Mouse (Mus musculus) kidney, postnatal 10 days (tissue): ENCODE results near the gene Ppp1r16b.

Experiments
- DNase-seq: peaks from one replicate; pipeline ENCODE4 v3.0.0; 2021; ENCODE audit warnings: mixed read lengths

Gene Ppp1r16b

GRCm38 (mm10) chr2:158669199-158670195 is 4.3 kb downstream of the Ppp1r16b start:
- no peak for DNase-seq

- peak; percentile 59 for DNase-seq
Measured at GRCm38 (mm10) chr2:158670571-158670970, 5.4 kb downstream of the Ppp1r16b start.

GRCm38 (mm10) chr2:158672829-158673228 is 7.6 kb downstream of the Ppp1r16b start:
- DNase-seq, result peak; percentile 83

GRCm38 (mm10) chr2:158673493-158673892 is 8.3 kb downstream of the Ppp1r16b start:
- DNase-seq, result no peak

GRCm38 (mm10) chr2:158674131-158674530 is 8.9 kb downstream of the Ppp1r16b start:
- no peak for DNase-seq

GRCm38 (mm10) chr2:158674759-158675158 is 9.6 kb downstream of the Ppp1r16b start:
- DNase-seq, result no peak

- no peak for DNase-seq
Measured at GRCm38 (mm10) chr2:158675161-158675560, 10.0 kb downstream of the Ppp1r16b start.

GRCm38 (mm10) chr2:158675907-158676533 is 10.8 kb downstream of the Ppp1r16b start:
- no peak for DNase-seq

- no peak for DNase-seq
Measured at GRCm38 (mm10) chr2:158677946-158678345, 12.7 kb downstream of the Ppp1r16b start.

- DNase-seq, result no peak
Measured at GRCm38 (mm10) chr2:158679091-158679490, 13.9 kb downstream of the Ppp1r16b start.

GRCm38 (mm10) chr2:158680357-158680889 is 15.2 kb downstream of the Ppp1r16b start:
- no peak for DNase-seq

- DNase-seq, result no peak
Measured at GRCm38 (mm10) chr2:158681714-158682113, 16.5 kb downstream of the Ppp1r16b start.

GRCm38 (mm10) chr2:158682344-158683037 is 17.3 kb downstream of the Ppp1r16b start:
- no peak for DNase-seq

GRCm38 (mm10) chr2:158683038-158683413 is 17.8 kb downstream of the Ppp1r16b start:
- no peak for DNase-seq

GRCm38 (mm10) chr2:158684247-158684843 is 19.1 kb downstream of the Ppp1r16b start:
- no peak for DNase-seq

- no peak for DNase-seq
Measured at GRCm38 (mm10) chr2:158684910-158685309, 19.7 kb downstream of the Ppp1r16b start.

GRCm38 (mm10) chr2:158686394-158686793 is 21.2 kb downstream of the Ppp1r16b start:
- DNase-seq, result no peak

- peak; percentile 80 for DNase-seq
Measured at GRCm38 (mm10) chr2:158687804-158688241, 22.6 kb downstream of the Ppp1r16b start.

GRCm38 (mm10) chr2:158689060-158689459 is 23.9 kb downstream of the Ppp1r16b start:
- DNase-seq, result no peak

GRCm38 (mm10) chr2:158689640-158690039 is 24.4 kb downstream of the Ppp1r16b start:
- no peak for DNase-seq

- DNase-seq, result no peak
Measured at GRCm38 (mm10) chr2:158690116-158690515, 24.9 kb downstream of the Ppp1r16b start.

GRCm38 (mm10) chr2:158692191-158692590 is 27.0 kb downstream of the Ppp1r16b start:
- DNase-seq, result no peak
